Mouse (Mus musculus): ENCODE data around the gene Itpkb. TPM values are rescaled to one million over a fixed set of nuclear protein-coding genes. Genes with fewer than 3 reads are reported as not detected.

Itpkb gene
- total and polyA plus RNA-seq, 2 experiments from 2014 or later: 5.1 to 24.9 TPM

- Histone ChIP-seq H3K27ac (ENCODE audit: low read depth) (peak overlapping the region; percentile 44; the same call in 1 of the 2 replicates), H3K9ac (replicated peaks; ENCODE audit: low read depth, low read length) (no peak overlapping the region), H3K9me3 (replicated peaks; ENCODE audit: control insufficient read depth, low read length) (no peaks in the 10 kb centered on the region), H3K4me2 (ENCODE audit: low read depth, low read length) (0 out of 2 replicates have a peak overlapping the region, but pooled peaks have one; percentile 1), H3K4me1 (ENCODE audit: control insufficient read depth, insufficient read depth) (peaks cover 39% of the 10 kb centered on the region), H3K36me3 (replicated peaks; ENCODE audit: control insufficient read depth, insufficient read depth, low read length) (no peaks in the 10 kb centered on the region), H3K27me3 (ENCODE audit: control insufficient read depth, insufficient read depth, low read length) (no peaks in the 10 kb centered on the region), H3K4me3 (ENCODE audit: low read depth, low read length) (no peak overlapping the region)
- TF ChIP-seq EP300 (IDR thresholded peaks at IDR 0.05; ENCODE audit: low read depth) (no peak), CTCF (IDR thresholded peaks at IDR 0.05; ENCODE audit: low read depth) (no peak)
- DNase-seq (ENCODE audit: low spot score) (peak; percentile 67), ATAC-seq (ENCODE audit: insufficient read depth, low read depth) (peak; percentile 68)
- WGBS: 40% methylated on average over 3 of the region's 3 CpGs
These were observed 15.2 kb upstream of the Itpkb start for GRCm38 (mm10) chr1:180315127-180315526.

GRCm38 (mm10) chr1:180317450-180317849 is 12.8 kb upstream of the Itpkb start:
- no peak for ATAC-seq (ENCODE audit: insufficient read depth, low read depth)
- no peaks in the 10 kb centered on the region for H3K36me3 ChIP-seq (replicated peaks; ENCODE audit: control insufficient read depth, insufficient read depth, low read length)
- H3K27ac ChIP-seq (ENCODE audit: low read depth): no peak overlapping the region
- 46% methylated on average over 4 of the region's 4 CpGs for WGBS
- no peak overlapping the region for H3K4me3 ChIP-seq (ENCODE audit: low read depth, low read length)
- no peak for DNase-seq (ENCODE audit: low spot score)
- TF ChIP-seq CTCF (IDR thresholded peaks at IDR 0.05; ENCODE audit: low read depth) (no peak), EP300 (IDR thresholded peaks at IDR 0.05; ENCODE audit: low read depth) (no peak)
- H3K9ac ChIP-seq (replicated peaks; ENCODE audit: low read depth, low read length): no peak overlapping the region
- no peaks in the 10 kb centered on the region for H3K27me3 ChIP-seq (ENCODE audit: control insufficient read depth, insufficient read depth, low read length)
- peaks cover 32% of the 10 kb centered on the region for H3K4me1 ChIP-seq (ENCODE audit: control insufficient read depth, insufficient read depth)
- H3K9me3 ChIP-seq (replicated peaks; ENCODE audit: control insufficient read depth, low read length): no peaks in the 10 kb centered on the region
- no peak overlapping the region for H3K4me2 ChIP-seq (ENCODE audit: low read depth, low read length)

- Histone ChIP-seq H3K4me2 (ENCODE audit: low read depth, low read length) (no peak overlapping the region), H3K9ac (replicated peaks; ENCODE audit: low read depth, low read length) (no peak overlapping the region), H3K9me3 (replicated peaks; ENCODE audit: control insufficient read depth, low read length) (no peaks in the 10 kb centered on the region), H3K36me3 (replicated peaks; ENCODE audit: control insufficient read depth, insufficient read depth, low read length) (no peaks in the 10 kb centered on the region), H3K4me1 (ENCODE audit: control insufficient read depth, insufficient read depth) (peaks cover 22% of the 10 kb centered on the region), H3K4me3 (ENCODE audit: low read depth, low read length) (no peak overlapping the region), H3K27me3 (ENCODE audit: control insufficient read depth, insufficient read depth, low read length) (no peaks in the 10 kb centered on the region), H3K27ac (ENCODE audit: low read depth) (no peak overlapping the region)
- 76% methylated on average over 5 of the region's 5 CpGs for WGBS
- no peak for ATAC-seq (ENCODE audit: insufficient read depth, low read depth)
- DNase-seq (ENCODE audit: low spot score): no peak
- no peak for TF ChIP-seq CTCF (IDR thresholded peaks at IDR 0.05; ENCODE audit: low read depth)
- no peak for TF ChIP-seq EP300 (IDR thresholded peaks at IDR 0.05; ENCODE audit: low read depth)
These were observed 11.9 kb upstream of the Itpkb start for GRCm38 (mm10) chr1:180318407-180318806.

DNA sequence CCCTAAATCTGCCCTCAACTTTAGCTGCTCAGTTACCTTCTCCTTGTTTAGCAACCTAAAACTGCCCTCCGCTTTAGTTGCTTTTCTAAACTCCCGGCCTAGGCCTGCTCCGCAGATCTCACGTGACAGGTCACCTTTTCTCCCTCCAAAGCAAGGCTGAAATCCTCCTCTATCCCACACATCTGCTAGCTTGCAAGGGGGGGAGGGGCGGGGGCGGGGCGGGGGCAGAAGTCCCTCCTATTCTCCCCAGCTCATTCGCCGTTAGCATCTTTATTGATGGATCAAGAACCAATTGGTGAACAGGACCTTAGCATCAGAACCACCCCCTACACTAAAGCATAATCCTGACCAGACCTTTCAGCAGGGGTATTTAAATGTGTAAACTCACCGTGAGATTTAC is 10.4 kb upstream of the Itpkb start:
- TF ChIP-seq EP300 (IDR thresholded peaks at IDR 0.05; ENCODE audit: low read depth): no peak
- no peak for TF ChIP-seq CTCF (IDR thresholded peaks at IDR 0.05; ENCODE audit: low read depth)
- Histone ChIP-seq H3K9me3 (replicated peaks; ENCODE audit: control insufficient read depth, low read length) (no peaks in the 10 kb centered on the region), H3K4me1 (ENCODE audit: control insufficient read depth, insufficient read depth) (peaks cover 7% of the 10 kb centered on the region), H3K27me3 (ENCODE audit: control insufficient read depth, insufficient read depth, low read length) (no peaks in the 10 kb centered on the region), H3K9ac (replicated peaks; ENCODE audit: low read depth, low read length) (no peak overlapping the region), H3K4me3 (ENCODE audit: low read depth, low read length) (no peak overlapping the region), H3K4me2 (ENCODE audit: low read depth, low read length) (no peak overlapping the region), H3K36me3 (replicated peaks; ENCODE audit: control insufficient read depth, insufficient read depth, low read length) (no peaks in the 10 kb centered on the region), H3K27ac (ENCODE audit: low read depth) (no peak overlapping the region)
- ATAC-seq (ENCODE audit: insufficient read depth, low read depth) (no peak), DNase-seq (ENCODE audit: low spot score) (no peak)
- 35% methylated on average over 10 of the region's 10 CpGs for WGBS

DNA sequence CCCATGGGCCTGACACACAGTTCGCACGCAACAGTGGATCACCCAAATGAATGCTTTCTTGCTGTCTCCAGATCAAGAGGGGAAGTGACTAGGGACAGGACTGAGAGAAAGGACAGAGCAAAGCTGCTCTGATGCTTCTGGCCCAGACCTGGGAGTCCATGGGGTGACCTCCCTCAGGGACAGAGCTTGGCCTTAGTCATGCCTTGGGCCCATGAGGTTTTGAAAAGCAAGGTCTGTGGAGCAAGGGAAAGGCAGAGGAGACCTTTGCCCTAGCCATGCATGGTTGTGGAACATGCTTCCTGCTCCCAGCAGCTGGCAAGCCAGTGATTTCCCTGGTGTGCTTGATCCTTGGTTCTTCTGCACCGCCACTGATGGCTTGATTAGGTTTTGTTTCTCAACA is 7.4 kb upstream of the Itpkb start:
- 0 out of 2 replicates have a peak, but pooled peaks cover 4% of the 10 kb centered on the region for H3K4me1 ChIP-seq (ENCODE audit: control insufficient read depth, insufficient read depth)
- no peak overlapping the region for H3K4me3 ChIP-seq (ENCODE audit: low read depth, low read length)
- no peak for ATAC-seq (ENCODE audit: insufficient read depth, low read depth)
- H3K4me2 ChIP-seq (ENCODE audit: low read depth, low read length): no peak overlapping the region
- no peak for TF ChIP-seq EP300 (IDR thresholded peaks at IDR 0.05; ENCODE audit: low read depth)
- TF ChIP-seq CTCF (IDR thresholded peaks at IDR 0.05; ENCODE audit: low read depth): no peak
- no peak overlapping the region for H3K9ac ChIP-seq (replicated peaks; ENCODE audit: low read depth, low read length)
- 90% methylated on average over 3 of the region's 3 CpGs for WGBS
- H3K27me3 ChIP-seq (ENCODE audit: control insufficient read depth, insufficient read depth, low read length): no peaks in the 10 kb centered on the region
- H3K9me3 ChIP-seq (replicated peaks; ENCODE audit: control insufficient read depth, low read length): no peaks in the 10 kb centered on the region
- no peaks in the 10 kb centered on the region for H3K36me3 ChIP-seq (replicated peaks; ENCODE audit: control insufficient read depth, insufficient read depth, low read length)
- DNase-seq (ENCODE audit: low spot score): no peak
- H3K27ac ChIP-seq (ENCODE audit: low read depth): no peak overlapping the region

DNA sequence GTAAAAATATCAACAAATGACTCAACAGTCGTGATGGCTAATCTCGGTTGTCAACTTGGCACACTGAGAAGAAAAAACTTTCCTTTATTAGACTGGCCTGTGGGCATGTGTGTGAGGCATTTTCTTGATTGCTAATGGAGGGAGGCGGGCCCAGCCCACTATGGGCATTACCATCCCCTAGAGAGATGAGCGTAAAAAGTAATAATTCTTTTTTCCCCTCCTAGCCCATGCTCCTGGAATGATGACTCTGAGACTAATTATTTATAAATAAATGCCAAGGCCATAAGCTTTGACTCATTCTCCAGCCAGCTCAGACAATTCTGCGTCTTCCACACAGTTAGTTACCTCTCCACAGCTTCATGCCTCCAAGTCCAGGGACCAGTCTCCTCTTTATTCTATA is 6.8 kb upstream of the Itpkb start:
- ATAC-seq (ENCODE audit: insufficient read depth, low read depth) (no peak), DNase-seq (ENCODE audit: low spot score) (no peak)
- H3K4me1 ChIP-seq (ENCODE audit: control insufficient read depth, insufficient read depth): 0 out of 2 replicates have a peak, but pooled peaks cover 1% of the 10 kb centered on the region
- WGBS: 74% methylated on average over 5 of the region's 5 CpGs
- no peaks in the 10 kb centered on the region for H3K27me3 ChIP-seq (ENCODE audit: control insufficient read depth, insufficient read depth, low read length)
- no peak overlapping the region for H3K9ac ChIP-seq (replicated peaks; ENCODE audit: low read depth, low read length)
- H3K9me3 ChIP-seq (replicated peaks; ENCODE audit: control insufficient read depth, low read length): no peaks in the 10 kb centered on the region
- TF ChIP-seq CTCF (IDR thresholded peaks at IDR 0.05; ENCODE audit: low read depth) (no peak), EP300 (IDR thresholded peaks at IDR 0.05; ENCODE audit: low read depth) (no peak)
- H3K4me2 ChIP-seq (ENCODE audit: low read depth, low read length): no peak overlapping the region
- H3K36me3 ChIP-seq (replicated peaks; ENCODE audit: control insufficient read depth, insufficient read depth, low read length): no peaks in the 10 kb centered on the region
- H3K27ac ChIP-seq (ENCODE audit: low read depth): no peak overlapping the region
- H3K4me3 ChIP-seq (ENCODE audit: low read depth, low read length): no peak overlapping the region
